Mouse (Mus musculus) C2C12 (cell line): Measurements from ENCODE around the gene 2610301B20Rik. TPM values are rescaled to one million over a fixed set of nuclear protein-coding genes. Genes with fewer than 3 reads are reported as not detected.

Experiments used
- H3K27me3 ChIP-seq: one replicate; pipeline ENCODE4 v1.6.1; 2011; ENCODE audit not compliant: control insufficient read depth, insufficient read depth, insufficient read length
- H3K36me3 ChIP-seq: one replicate; pipeline ENCODE4 v1.6.1; 2011; ENCODE audit not compliant: control insufficient read depth, insufficient read depth
- H3K4me3 ChIP-seq: one replicate; pipeline ENCODE4 v1.5.1; 2011; ENCODE audit warnings: mild to moderate bottlenecking, control low read depth; ENCODE audit not compliant: poor library complexity, insufficient read depth, severe bottlenecking
- H3K79me2 ChIP-seq: one replicate; pipeline ENCODE4 v1.6.1; 2011; ENCODE audit not compliant: control insufficient read depth, insufficient read depth
- H3K79me3 ChIP-seq: one replicate; pipeline ENCODE4 v1.6.1; 2011; ENCODE audit warnings: low read depth, control low read depth
- H3ac ChIP-seq: one replicate; pipeline ENCODE3; 2011; ENCODE audit warnings: low read depth; ENCODE audit not compliant: control insufficient read depth, insufficient read length
- CEBPB ChIP-seq: IDR thresholded peaks from one replicate; pipeline ENCODE4 v1.6.1; 2011; ENCODE audit warnings: low read depth, mild to moderate bottlenecking, control low read depth, moderate library complexity
- CTCF ChIP-seq: IDR thresholded peaks from one replicate; pipeline ENCODE4 v1.5.1; 2011; ENCODE audit not compliant: control insufficient read depth, insufficient read depth, insufficient read length
- MAX ChIP-seq: IDR thresholded peaks from one replicate; pipeline ENCODE4 v1.6.1; 2011; ENCODE audit warnings: mild to moderate bottlenecking, control low read depth
- USF1 ChIP-seq: IDR thresholded peaks from one replicate; pipeline ENCODE4 v1.6.1; 2011; ENCODE audit warnings: low read depth, mild to moderate bottlenecking, control low read depth, moderate library complexity
- microRNA-seq: library from miRNA; unstranded; fragments of <30 nt; microRNA quantifications from one replicate; pipeline ENCODE4, GENCODE M21; 2019; ENCODE audit warnings: borderline microRNAs expressed
- polyA plus RNA-seq: library from polyadenylated mRNA; unstranded; fragments of >200 nt; fragmentation: generic; extraction: Trizol; gene quantifications from one replicate; pipeline ENCODE4 v1.2.1, GENCODE M21; 2012; ENCODE audit warnings: missing spikeins

Gene 2610301B20Rik
- polyA plus RNA-seq, 1 experiment = 4.8 TPM

DNA sequence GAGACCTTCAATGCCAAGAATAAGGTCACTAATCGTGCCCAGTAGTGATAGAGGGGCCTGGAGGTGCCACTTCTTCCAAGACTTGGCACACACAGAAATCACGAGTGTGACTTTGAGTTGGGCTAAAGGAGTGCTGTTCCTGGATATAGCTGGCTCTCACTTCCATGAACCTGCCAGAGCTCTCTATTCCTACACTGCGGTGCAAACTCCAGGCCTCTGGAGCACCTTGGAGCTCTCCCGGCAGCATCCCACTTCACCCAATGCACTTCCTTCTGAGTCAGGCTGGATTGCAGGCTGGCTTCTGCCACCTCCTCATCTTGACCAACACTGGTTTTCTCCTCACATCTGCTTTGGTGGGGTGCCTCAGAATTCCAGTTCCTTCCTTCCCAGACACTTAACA, 62.5 kb downstream of the 2610301B20Rik start:
- TF ChIP-seq MAX = no peak
- no peak for TF ChIP-seq CTCF
- TF ChIP-seq USF1 = no peak
- TF ChIP-seq CEBPB = no peak
- Histone ChIP-seq H3K27me3 (peaks cover 5% of the 10 kb centered on the region), H3K79me3 (no peaks in the 10 kb centered on the region), H3K36me3 (no peaks in the 10 kb centered on the region), H3K79me2 (no peaks in the 10 kb centered on the region), H3ac (no peak overlapping the region), H3K4me3 (no peak overlapping the region)

Small RNA genes lying within 50 kb of the gene (microRNA-seq; reads per million reads assigned to microRNA genes)
- gene Mir3471-1 = not detected
- 9.3 reads per million, percentile 57 among the genes with 10 or more reads in this experiment for gene n-TSaga9
